Mouse (Mus musculus) liver, postnatal 0 days (tissue): Measurements from ENCODE around the gene Trim56. TPM values are rescaled to one million over a fixed set of nuclear protein-coding genes. Genes with fewer than 3 reads are reported as not detected.
"Not testable (repeated sequence)": the region's sequence is repeated elsewhere in the genome, so short reads cannot be mapped to it uniquely, and the experiment has no call there.

ENCODE experiments used
- ATAC-seq: fragments of 200-750 bp; cut with Nextera tagmentation; 2 replicates; pipeline ENCODE4 v1.8.0; 2017; ENCODE audit warnings: mild to moderate bottlenecking, moderate library complexity
- DNase-seq: peaks from one replicate; pipeline ENCODE4 v3.0.0-alpha.2; 2016
- H3K27ac ChIP-seq: fragments of 300-500 bp; sonication (generic); 2 replicates; pipeline ENCODE4 v1.5.1; 2014; ENCODE audit warnings: antibody characterized with exemption, moderate library complexity, mild to moderate bottlenecking, low read depth
- H3K27me3 ChIP-seq: fragments of 300-500 bp; sonication (generic); 2 replicates; pipeline ENCODE4 v1.6.1; 2014; ENCODE audit warnings: low read length, control low read depth, mixed read lengths; ENCODE audit not compliant: insufficient read depth
- H3K36me3 ChIP-seq: fragments of 300-500 bp; sonication (generic); replicated peaks from 2 replicates; pipeline ENCODE4 v1.6.1; 2014; ENCODE audit warnings: mild to moderate bottlenecking, control low read depth, low read length, moderate library complexity, mixed read lengths; ENCODE audit not compliant: insufficient read depth
- H3K4me1 ChIP-seq: fragments of 300-500 bp; sonication (generic); 2 replicates; pipeline ENCODE4 v1.6.1; 2014; ENCODE audit warnings: antibody characterized with exemption, mild to moderate bottlenecking, control low read depth; ENCODE audit not compliant: insufficient read depth
- H3K4me2 ChIP-seq: fragments of 300-500 bp; sonication (generic); 2 replicates; pipeline ENCODE4 v1.6.1; 2014; ENCODE audit warnings: low read depth, mild to moderate bottlenecking, low read length, moderate library complexity, mixed read lengths
- H3K4me3 ChIP-seq: fragments of 300-500 bp; sonication (generic); 2 replicates; pipeline ENCODE4 v1.5.1; 2014; ENCODE audit warnings: low read depth, low read length
- H3K9ac ChIP-seq: fragments of 300-500 bp; sonication (generic); replicated peaks from 2 replicates; pipeline ENCODE4 v1.6.1; 2014; ENCODE audit warnings: mild to moderate bottlenecking, moderate library complexity
- H3K9me3 ChIP-seq: fragments of 300-500 bp; sonication (generic); 2 replicates; pipeline ENCODE4 v1.6.1; 2016; ENCODE audit warnings: mild to moderate bottlenecking, control low read depth, low read length, mixed read lengths
- CTCF ChIP-seq: sonication (generic); IDR thresholded peaks from 2 replicates; pipeline ENCODE4 v1.5.1; 2016; ENCODE audit warnings: antibody characterized with exemption, low read depth
- EP300 ChIP-seq: IDR thresholded peaks from 2 replicates; pipeline ENCODE4 v1.6.1; 2016; ENCODE audit warnings: antibody characterized with exemption, low read depth, mild to moderate bottlenecking
- WGBS: fragments of 180-500 bp; shearing (Covaris S2); extraction: QIAGEN DNeasy Blood & Tissue Kit; methylation state at CpG from one replicate; pipeline ENCODE4 v1.1.7; 2014; ENCODE audit not compliant: insufficient replicate concordance; 5-methylcytosine and 5-hydroxymethylcytosine counted together
- polyA plus RNA-seq: library from polyadenylated mRNA; unstranded; fragments of >200 nt; fragmentation: Nextera tagmentation; extraction: Ambion mirVana; gene quantifications from 2 replicates; pipeline ENCODE4 v1.2.1, GENCODE M21; 2015

The Trim56 gene
- polyA plus RNA-seq, 1 experiment from 2014 or later, result 6.4 TPM

- 67% methylated on average over 4 of the region's 4 CpGs for WGBS
- H3K9me3 ChIP-seq, result no peaks in the 10 kb centered on the region
- no peak for TF ChIP-seq EP300
- TF ChIP-seq CTCF, result no peak
- H3K27ac ChIP-seq, result no peak overlapping the region
- DNase-seq (no peak), ATAC-seq (no peak)
- no peak overlapping the region for H3K4me3 ChIP-seq
- peaks cover 15% of the 10 kb centered on the region for H3K4me1 ChIP-seq
- no peak overlapping the region for H3K9ac ChIP-seq
- no peak overlapping the region for H3K4me2 ChIP-seq
- H3K36me3 ChIP-seq, result no peaks in the 10 kb centered on the region
- H3K27me3 ChIP-seq, result no peaks in the 10 kb centered on the region
These were observed 5.3 kb upstream of the Trim56 start for GRCm38 (mm10) chr5:137121280-137121679.

GRCm38 (mm10) chr5:137118878-137119277 is 2.9 kb upstream of the Trim56 start:
- H3K36me3 ChIP-seq, result peaks cover 12% of the 10 kb centered on the region
- peaks cover 26% of the 10 kb centered on the region for H3K4me1 ChIP-seq
- no peak for TF ChIP-seq EP300
- TF ChIP-seq CTCF, result no peak
- DNase-seq (no peak), ATAC-seq (no peak)
- H3K4me3 ChIP-seq, result no peak overlapping the region
- WGBS, result 73% methylated on average over 4 of the region's 4 CpGs
- no peak overlapping the region for H3K9ac ChIP-seq
- H3K27me3 ChIP-seq, result no peaks in the 10 kb centered on the region
- peaks cover 7% of the 10 kb centered on the region for H3K9me3 ChIP-seq
- H3K27ac ChIP-seq, result no peak overlapping the region
- H3K4me2 ChIP-seq, result no peak overlapping the region

GRCm38 (mm10) chr5:137117994-137118393 is 2.0 kb upstream of the Trim56 start:
- not testable (repeated sequence) for ATAC-seq
- H3K4me1 ChIP-seq, result peaks cover 25% of the 10 kb centered on the region
- WGBS, result 79% methylated on average over 3 of the region's 3 CpGs

GRCm38 (mm10) chr5:137116987-137117386 is 978 bp upstream of the Trim56 start:
- 69% methylated on average over 2 of the region's 2 CpGs for WGBS
- H3K27me3 ChIP-seq, result no peaks in the 10 kb centered on the region
- H3K4me2 ChIP-seq, result peak overlapping the region; percentile 81
- peaks cover 22% of the 10 kb centered on the region for H3K9me3 ChIP-seq
- peak overlapping the region; percentile 81 for H3K4me3 ChIP-seq
- H3K9ac ChIP-seq, result peak overlapping the region; percentile 88
- TF ChIP-seq EP300 (no peak), CTCF (no peak)
- no peak for ATAC-seq
- peaks cover 22% of the 10 kb centered on the region for H3K4me1 ChIP-seq
- peak overlapping the region; percentile 93 for H3K27ac ChIP-seq
- H3K36me3 ChIP-seq, result peaks cover 28% of the 10 kb centered on the region
- DNase-seq, result no peak

More at GRCm38 (mm10) chr5:137117994-137118393, 2.0 kb upstream of the Trim56 start:
- H3K27me3 ChIP-seq, H3K4me3 ChIP-seq, H3K4me2 ChIP-seq, H3K9ac ChIP-seq, DNase-seq, H3K27ac ChIP-seq: not testable (repeated sequence)
- Histone ChIP-seq H3K36me3 (peaks cover 21% of the 10 kb centered on the region), H3K9me3 (peaks cover 16% of the 10 kb centered on the region)

- H3K36me3 ChIP-seq, result peaks cover 38% of the 10 kb centered on the region
These were observed 983 bp downstream of the Trim56 start for GRCm38 (mm10) chr5:137114891-137115561.

GRCm38 (mm10) chr5:137111542-137112408 is 4.2 kb downstream of the Trim56 start:
- no peak overlapping the region for H3K4me2 ChIP-seq
- 92% methylated on average over 4 of the region's 5 CpGs for WGBS
- no peaks in the 10 kb centered on the region for H3K27me3 ChIP-seq
- DNase-seq, result no peak
- H3K36me3 ChIP-seq, result peaks cover 38% of the 10 kb centered on the region
- H3K27ac ChIP-seq, result no peak overlapping the region
- H3K9me3 ChIP-seq, result peaks cover 30% of the 10 kb centered on the region
- H3K4me3 ChIP-seq, result no peak overlapping the region
- no peak for ATAC-seq
- H3K4me1 ChIP-seq, result peaks cover 21% of the 10 kb centered on the region
- no peak overlapping the region for H3K9ac ChIP-seq
- TF ChIP-seq CTCF, result no peak
- no peak for TF ChIP-seq EP300

More at GRCm38 (mm10) chr5:137114891-137115561, 983 bp downstream of the Trim56 start:
- H3K27ac ChIP-seq, result peak overlapping the region; percentile 93
- no peak for DNase-seq
- peaks cover 30% of the 10 kb centered on the region for H3K9me3 ChIP-seq
- H3K4me3 ChIP-seq, result peak overlapping the region; percentile 81
- peak overlapping the region; percentile 88 for H3K9ac ChIP-seq
- H3K4me2 ChIP-seq, result peak overlapping the region; percentile 81
- no peaks in the 10 kb centered on the region for H3K27me3 ChIP-seq
- peaks cover 22% of the 10 kb centered on the region for H3K4me1 ChIP-seq
- no peak for ATAC-seq
- TF ChIP-seq EP300, result no peak
- no peak for TF ChIP-seq CTCF
- WGBS, result 57% methylated on average over 9 of the region's 9 CpGs
